Mouse (Mus musculus): ENCODE data around the gene Erp44. TPM values are rescaled to one million over a fixed set of nuclear protein-coding genes. Genes with fewer than 3 reads are reported as not detected.

Erp44 gene
- polyA plus RNA-seq, 1 experiment, result 91.6 TPM

DNA sequence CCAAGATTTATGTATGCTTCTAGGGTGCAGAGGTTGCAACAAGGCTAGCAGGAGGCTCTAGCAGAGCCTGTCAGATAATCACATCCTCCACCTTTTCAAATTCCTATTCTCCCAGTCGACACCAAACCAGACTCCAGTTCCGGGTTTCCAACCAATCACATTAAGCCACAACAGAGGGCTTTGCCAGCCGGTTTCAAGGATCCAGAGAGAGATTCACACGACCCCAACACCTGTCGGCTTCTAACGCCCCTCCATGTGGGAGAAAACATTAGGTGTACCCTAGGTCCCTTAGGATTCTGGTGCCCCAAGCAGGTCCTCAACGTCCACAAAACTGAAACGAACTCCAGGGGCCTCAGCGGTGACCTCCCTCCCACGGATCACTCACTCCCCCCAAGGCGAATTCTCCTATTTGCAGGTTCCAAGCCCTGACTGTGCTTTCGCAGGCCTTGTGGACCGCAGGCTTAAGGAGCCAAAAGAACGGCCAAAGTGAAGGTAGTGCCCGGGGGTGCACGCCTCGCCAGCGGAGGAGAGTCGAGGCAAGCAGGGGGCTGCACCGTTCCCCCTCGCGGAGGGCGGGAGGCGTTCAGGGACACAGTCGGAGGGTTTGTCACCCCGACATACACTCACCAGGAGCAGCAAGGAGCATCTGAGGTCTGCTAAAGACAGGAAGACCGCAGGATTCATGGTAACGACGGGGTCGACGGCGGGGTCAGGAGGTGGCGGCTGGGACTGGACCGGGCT, 431 bp downstream of the Erp44 start:
- H3K4me3 ChIP-seq (ENCODE audit: insufficient read depth, low read length), result peak overlapping the region; percentile 100
- H3K4me1 ChIP-seq (ENCODE audit: control insufficient read depth, insufficient read depth, low read length), result 0 out of 2 replicates have a peak, but pooled peaks cover 2% of the 10 kb centered on the region
- peak overlapping the region; percentile 56 for H3K27ac ChIP-seq (ENCODE audit: insufficient read depth, low read depth, low read length)
- no peak for TF ChIP-seq CTCF (IDR thresholded peaks at IDR 0.05; ENCODE audit: low read depth, low read length)

DNA sequence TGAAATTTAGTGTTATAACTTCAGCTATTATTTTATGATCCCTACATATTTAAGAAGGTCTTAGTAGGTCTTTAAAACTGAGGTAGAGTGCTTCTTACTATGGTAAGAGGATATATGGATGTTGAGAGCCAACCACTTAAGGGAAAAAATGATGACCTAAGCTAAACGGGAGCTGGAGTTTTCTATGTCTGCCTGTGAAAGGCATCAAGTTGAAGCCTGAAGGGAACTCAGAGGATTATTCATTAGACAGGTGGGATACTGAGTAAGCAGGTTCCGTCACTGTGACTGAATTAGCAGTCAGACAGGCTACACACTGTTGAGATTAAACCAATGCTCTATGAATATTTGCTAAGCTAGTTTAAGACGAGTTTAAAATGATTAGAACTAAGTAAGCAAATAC, 2.3 kb downstream of the Erp44 start:
- no peak overlapping the region for H3K4me3 ChIP-seq (ENCODE audit: insufficient read depth, low read length)
- 0 out of 2 replicates have a peak, but pooled peaks cover 2% of the 10 kb centered on the region for H3K4me1 ChIP-seq (ENCODE audit: control insufficient read depth, insufficient read depth, low read length)
- no peak overlapping the region for H3K27ac ChIP-seq (ENCODE audit: insufficient read depth, low read depth, low read length)
- no peak for TF ChIP-seq POLR2A (IDR thresholded peaks at IDR 0.05; ENCODE audit: borderline replicate concordance, low read depth, low read length)
- no peak for TF ChIP-seq CTCF (IDR thresholded peaks at IDR 0.05; ENCODE audit: low read depth, low read length)

DNA sequence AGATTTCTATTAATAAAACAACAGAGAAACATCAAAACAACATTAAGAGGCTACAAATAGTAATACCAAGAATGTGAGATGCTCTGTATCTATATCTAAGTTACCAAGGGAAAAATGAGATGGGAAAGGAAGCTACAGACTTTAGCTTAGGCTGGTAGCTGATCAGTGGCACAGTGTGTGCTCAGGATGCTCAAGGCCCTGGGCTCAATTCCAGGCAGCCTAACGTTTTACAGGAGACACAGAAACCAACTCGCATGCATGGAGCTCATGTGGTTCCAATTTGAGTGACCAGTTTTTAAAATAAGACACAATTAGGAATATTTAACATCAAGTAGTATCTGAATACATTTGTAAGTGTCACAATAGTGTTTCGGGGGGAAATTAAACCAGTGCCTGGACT, 3.6 kb downstream of the Erp44 start:
- H3K4me3 ChIP-seq (ENCODE audit: insufficient read depth, low read length), result no peak overlapping the region
- 0 out of 2 replicates have a peak, but pooled peaks cover 2% of the 10 kb centered on the region for H3K4me1 ChIP-seq (ENCODE audit: control insufficient read depth, insufficient read depth, low read length)
- TF ChIP-seq POLR2A (IDR thresholded peaks at IDR 0.05; ENCODE audit: borderline replicate concordance, low read depth, low read length), result no peak
- no peak for TF ChIP-seq CTCF (IDR thresholded peaks at IDR 0.05; ENCODE audit: low read depth, low read length)
- no peak overlapping the region for H3K27ac ChIP-seq (ENCODE audit: insufficient read depth, low read depth, low read length)

DNA sequence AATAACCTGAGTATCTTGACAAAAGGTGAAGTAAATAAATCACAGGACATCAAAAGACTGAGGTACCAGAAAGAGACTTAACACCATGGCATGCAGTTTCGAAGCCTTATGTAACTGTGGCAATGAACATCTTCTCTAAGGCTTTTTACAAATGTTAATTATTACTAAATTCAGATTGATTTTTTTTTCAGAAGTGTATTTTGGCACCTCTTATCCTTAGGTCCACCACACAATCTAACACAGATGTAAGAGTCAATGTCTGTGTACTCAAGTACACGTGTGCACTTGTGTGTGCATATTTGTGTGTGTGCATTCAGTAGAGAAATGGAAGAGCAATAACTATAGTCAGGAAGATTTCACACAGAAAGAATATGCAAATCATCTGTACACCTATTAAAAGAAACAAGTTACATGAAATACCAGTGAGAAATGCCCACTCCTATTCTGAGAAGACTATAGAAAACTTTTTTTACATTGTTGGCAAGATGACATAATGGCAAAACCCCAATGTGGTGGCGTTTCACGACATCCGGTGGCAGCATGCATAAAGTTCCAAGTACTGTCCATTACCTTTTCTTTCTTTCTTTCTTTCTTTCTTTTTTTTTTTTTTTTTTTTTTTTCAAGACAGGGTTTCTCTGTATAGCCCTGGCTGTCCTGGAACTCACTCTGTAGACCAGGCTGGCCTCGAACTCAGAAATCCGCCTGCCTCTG, 6.1 kb downstream of the Erp44 start:
- Histone ChIP-seq H3K4me3 (ENCODE audit: insufficient read depth, low read length) (no peak overlapping the region), H3K27ac (ENCODE audit: insufficient read depth, low read depth, low read length) (no peak overlapping the region), H3K4me1 (ENCODE audit: control insufficient read depth, insufficient read depth, low read length) (0 out of 2 replicates have a peak, but pooled peaks cover 2% of the 10 kb centered on the region)
- no peak for TF ChIP-seq POLR2A (IDR thresholded peaks at IDR 0.05; ENCODE audit: borderline replicate concordance, low read depth, low read length)
- no peak for TF ChIP-seq CTCF (IDR thresholded peaks at IDR 0.05; ENCODE audit: low read depth, low read length)

DNA sequence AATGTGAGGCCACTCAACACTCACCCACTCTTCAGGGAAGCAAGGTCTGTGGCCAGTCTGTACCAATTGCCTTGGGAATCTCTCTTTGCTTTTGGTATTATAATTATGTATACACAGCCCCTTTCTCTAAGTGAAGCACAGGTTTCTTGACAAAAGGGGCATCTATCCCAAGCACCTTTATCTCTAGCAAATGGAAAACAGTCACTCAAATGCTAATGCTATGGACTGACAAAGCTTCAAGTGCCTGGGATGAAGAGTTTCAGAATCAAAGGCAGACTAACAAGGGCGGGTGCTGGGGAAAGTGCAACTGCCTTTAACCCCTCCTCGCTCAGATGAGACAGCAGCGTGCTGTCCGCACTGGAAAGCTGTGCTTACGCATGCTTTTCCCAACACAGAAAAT, 7.5 kb downstream of the Erp44 start:
- Histone ChIP-seq H3K4me3 (ENCODE audit: insufficient read depth, low read length) (no peak overlapping the region), H3K4me1 (ENCODE audit: control insufficient read depth, insufficient read depth, low read length) (0 out of 2 replicates have a peak, but pooled peaks cover 2% of the 10 kb centered on the region)

DNA sequence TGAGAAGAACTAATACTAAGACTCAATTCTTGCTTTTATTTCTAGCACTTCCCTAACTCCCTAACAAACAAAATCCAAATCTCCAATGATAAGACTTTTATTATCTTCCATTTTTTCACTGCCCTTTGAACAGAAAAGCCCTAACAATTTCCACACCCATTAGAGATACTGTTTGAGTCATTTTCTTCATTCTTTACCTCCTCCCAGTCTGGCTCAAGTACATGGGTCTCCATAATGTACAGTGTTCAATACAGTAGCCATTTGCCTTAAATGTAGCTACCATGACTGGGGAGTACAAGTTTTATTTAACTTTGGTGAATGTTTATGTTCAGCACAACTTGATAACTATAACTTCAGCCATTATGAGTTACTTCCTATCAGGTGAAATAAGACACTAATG, 8.8 kb downstream of the Erp44 start:
- TF ChIP-seq CTCF (IDR thresholded peaks at IDR 0.05; ENCODE audit: low read depth, low read length) (no peak), POLR2A (IDR thresholded peaks at IDR 0.05; ENCODE audit: borderline replicate concordance, low read depth, low read length) (no peak)
- Histone ChIP-seq H3K27ac (ENCODE audit: insufficient read depth, low read depth, low read length) (no peak overlapping the region), H3K4me1 (ENCODE audit: control insufficient read depth, insufficient read depth, low read length) (0 out of 2 replicates have a peak, but pooled peaks cover 2% of the 10 kb centered on the region), H3K4me3 (ENCODE audit: insufficient read depth, low read length) (no peak overlapping the region)

More for the DNA sequence above, 7.5 kb downstream of the Erp44 start:
- H3K27ac ChIP-seq (ENCODE audit: insufficient read depth, low read depth, low read length), result no peak overlapping the region
- TF ChIP-seq CTCF (IDR thresholded peaks at IDR 0.05; ENCODE audit: low read depth, low read length) (no peak), POLR2A (IDR thresholded peaks at IDR 0.05; ENCODE audit: borderline replicate concordance, low read depth, low read length) (no peak)

DNA sequence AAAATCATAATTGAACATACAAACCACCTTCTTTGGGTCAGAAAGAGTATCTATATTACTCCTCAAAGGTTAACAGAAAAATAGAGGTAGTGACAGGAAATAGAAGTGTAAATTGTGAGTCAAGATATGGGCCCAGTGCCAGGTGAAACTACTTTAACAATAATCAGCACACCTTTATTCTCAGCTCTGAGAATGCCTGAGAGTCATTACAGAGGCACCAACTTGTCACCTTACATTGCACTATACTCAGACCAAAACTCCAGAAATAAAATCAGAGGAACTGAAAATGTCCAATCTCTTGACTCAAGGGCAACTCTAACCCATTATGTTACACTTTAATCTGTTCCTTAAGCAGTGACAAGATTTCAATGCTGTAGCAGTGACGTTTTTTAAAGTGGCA, 11.2 kb downstream of the Erp44 start:
- Histone ChIP-seq H3K4me1 (ENCODE audit: control insufficient read depth, insufficient read depth, low read length) (0 out of 2 replicates have a peak, but pooled peaks cover 2% of the 10 kb centered on the region), H3K4me3 (ENCODE audit: insufficient read depth, low read length) (no peak overlapping the region), H3K27ac (ENCODE audit: insufficient read depth, low read depth, low read length) (no peak overlapping the region)
- no peak for TF ChIP-seq CTCF (IDR thresholded peaks at IDR 0.05; ENCODE audit: low read depth, low read length)

DNA sequence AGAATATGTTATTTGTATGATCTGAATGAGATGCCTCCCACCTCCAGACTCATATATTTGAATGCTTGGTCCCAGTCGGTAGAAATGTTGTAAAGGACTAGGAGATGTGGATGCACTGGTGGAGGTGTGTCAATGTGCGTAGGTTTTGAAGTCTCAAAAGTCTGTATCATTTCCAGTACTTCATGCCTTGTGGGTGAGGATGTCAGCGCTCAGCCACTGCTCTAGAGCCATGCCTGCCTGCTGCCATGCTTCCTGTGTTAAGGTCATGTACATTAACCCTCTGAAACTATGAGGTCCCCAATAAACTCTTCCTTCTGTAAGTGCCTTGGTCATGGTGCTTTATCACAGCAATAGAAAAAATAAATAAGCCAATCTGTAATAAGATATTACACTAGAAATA, 11.7 kb downstream of the Erp44 start:
- TF ChIP-seq CTCF (IDR thresholded peaks at IDR 0.05; ENCODE audit: low read depth, low read length), result no peak
- TF ChIP-seq POLR2A (IDR thresholded peaks at IDR 0.05; ENCODE audit: borderline replicate concordance, low read depth, low read length), result no peak
- Histone ChIP-seq H3K4me1 (ENCODE audit: control insufficient read depth, insufficient read depth, low read length) (0 out of 2 replicates have a peak, but pooled peaks cover 2% of the 10 kb centered on the region), H3K27ac (ENCODE audit: insufficient read depth, low read depth, low read length) (no peak overlapping the region), H3K4me3 (ENCODE audit: insufficient read depth, low read length) (no peak overlapping the region)

DNA sequence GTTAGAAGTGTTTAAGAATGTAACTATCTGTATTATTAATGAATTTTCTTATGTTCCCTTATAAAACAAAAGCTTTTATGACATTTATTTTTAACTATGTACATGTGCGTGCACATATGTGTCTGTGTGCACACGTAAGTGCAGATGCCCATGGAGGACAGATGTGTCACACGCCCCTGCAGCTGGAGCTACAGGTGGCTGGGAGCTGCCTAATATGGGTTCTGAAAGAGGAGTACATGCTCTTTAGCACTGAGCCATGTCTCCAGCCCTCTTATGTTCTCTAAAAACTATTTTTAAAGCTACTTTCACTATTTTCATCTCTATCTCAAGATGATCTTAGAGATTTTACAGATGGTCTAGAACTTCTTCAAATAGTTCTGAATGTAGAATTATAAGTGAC, 21.3 kb downstream of the Erp44 start:
- peaks cover 2% of the 10 kb centered on the region for H3K4me1 ChIP-seq (ENCODE audit: control insufficient read depth, insufficient read depth, low read length)
- no peak for TF ChIP-seq CTCF (IDR thresholded peaks at IDR 0.05; ENCODE audit: low read depth, low read length)
- no peak for TF ChIP-seq POLR2A (IDR thresholded peaks at IDR 0.05; ENCODE audit: borderline replicate concordance, low read depth, low read length)
- no peak overlapping the region for H3K27ac ChIP-seq (ENCODE audit: insufficient read depth, low read depth, low read length)
- no peak overlapping the region for H3K4me3 ChIP-seq (ENCODE audit: insufficient read depth, low read length)

DNA sequence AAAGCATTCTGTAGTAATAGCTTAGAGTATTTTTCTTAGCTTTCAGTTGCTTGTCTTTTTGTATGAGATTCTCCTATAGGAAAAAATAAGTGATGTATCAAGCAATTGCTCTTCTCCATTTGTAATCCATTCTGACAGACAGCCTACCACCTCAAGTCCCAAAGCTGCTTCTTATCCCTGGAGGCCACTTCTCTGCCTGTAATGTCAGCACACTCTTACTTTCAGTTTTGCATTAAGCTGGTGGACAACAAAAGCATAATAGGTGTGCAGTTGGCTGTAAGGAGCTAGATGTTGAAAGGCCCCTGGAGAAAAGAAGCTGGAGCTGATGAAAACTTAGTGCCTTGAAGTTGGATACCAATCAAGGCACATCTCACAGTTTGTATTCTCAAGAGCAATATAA, 26.1 kb downstream of the Erp44 start:
- H3K4me1 ChIP-seq (ENCODE audit: control insufficient read depth, insufficient read depth, low read length), result peaks cover 2% of the 10 kb centered on the region
- H3K27ac ChIP-seq (ENCODE audit: insufficient read depth, low read depth, low read length), result no peak overlapping the region
- TF ChIP-seq CTCF (IDR thresholded peaks at IDR 0.05; ENCODE audit: low read depth, low read length), result no peak
- TF ChIP-seq POLR2A (IDR thresholded peaks at IDR 0.05; ENCODE audit: borderline replicate concordance, low read depth, low read length), result no peak
- no peak overlapping the region for H3K4me3 ChIP-seq (ENCODE audit: insufficient read depth, low read length)
